Mouse (Mus musculus): ENCODE data around the gene Rad51c.

The Rad51c gene

GRCm38 (mm10) chr11:87367061-87367460, 37.7 kb downstream of the Rad51c start:
- no peak for DNase-seq (ENCODE audit: low spot score)

- DNase-seq (ENCODE audit: low spot score), result no peak
Observed at GRCm38 (mm10) chr11:87365120-87365519, 39.6 kb downstream of the Rad51c start.

- no peak for DNase-seq (ENCODE audit: low spot score)
Observed at GRCm38 (mm10) chr11:87359262-87359612, 45.5 kb downstream of the Rad51c start.

GRCm38 (mm10) chr11:87358331-87359261, 46.2 kb downstream of the Rad51c start, which contains the start of gene Ppm1e:
Ppm1e (minus strand) TSS chr11:87359023.
- DNase-seq (ENCODE audit: low spot score), result no peak

GRCm38 (mm10) chr11:87357317-87358300, 47.1 kb downstream of the Rad51c start:
- DNase-seq (ENCODE audit: low spot score), result no peak

GRCm38 (mm10) chr11:87354861-87355260, 49.9 kb downstream of the Rad51c start:
- no peak for DNase-seq (ENCODE audit: low spot score)

- DNase-seq (ENCODE audit: low spot score), result no peak
Observed at GRCm38 (mm10) chr11:87353646-87354170, 51.0 kb downstream of the Rad51c start.
